Mouse (Mus musculus) forebrain, postnatal 0 days (tissue): ENCODE measurements around the gene Arntl. TPM values are rescaled to one million over a fixed set of nuclear protein-coding genes. Genes with fewer than 3 reads are reported as not detected.
A peak's percentile ranks its signal among the peaks of the same experiment; 100 is the strongest.

ENCODE experiments used
- ATAC-seq: fragments of 200-750 bp; cut with Nextera tagmentation; 2 replicates; pipeline ENCODE4 v1.8.0; 2017; ENCODE audit warnings: mild to moderate bottlenecking, moderate library complexity
- DNase-seq: peaks from one replicate; pipeline ENCODE4 v3.0.0-alpha.2; 2015
- H3K27ac ChIP-seq: fragments of 300-500 bp; sonication (generic); 2 replicates; pipeline ENCODE4 v1.5.1; 2014; ENCODE audit warnings: low read depth, mild to moderate bottlenecking, antibody characterized with exemption, low read length, moderate library complexity, mixed read lengths
- H3K27me3 ChIP-seq: fragments of 300-500 bp; sonication (generic); 2 replicates; pipeline ENCODE4 v1.6.1; 2014; ENCODE audit warnings: mild to moderate bottlenecking, low read length, mixed read lengths; ENCODE audit not compliant: insufficient read depth
- H3K36me3 ChIP-seq: fragments of 300-500 bp; sonication (generic); 2 replicates; pipeline ENCODE4 v1.6.1; 2014; ENCODE audit warnings: mild to moderate bottlenecking, moderate library complexity; ENCODE audit not compliant: insufficient read depth
- H3K4me1 ChIP-seq: fragments of 300-500 bp; sonication (generic); 2 replicates; pipeline ENCODE4 v1.6.1; 2014; ENCODE audit warnings: antibody characterized with exemption; ENCODE audit not compliant: insufficient read depth
- H3K4me2 ChIP-seq: fragments of 300-500 bp; sonication (generic); 2 replicates; pipeline ENCODE4 v1.6.1; 2014; ENCODE audit warnings: low read depth, mild to moderate bottlenecking, moderate library complexity
- H3K4me3 ChIP-seq: fragments of 300-500 bp; sonication (generic); 2 replicates; pipeline ENCODE4 v1.5.1; 2014; ENCODE audit warnings: low read depth, low read length, mixed read lengths
- H3K9ac ChIP-seq: fragments of 300-500 bp; sonication (generic); 2 replicates; pipeline ENCODE4 v1.6.1; 2014; ENCODE audit warnings: mild to moderate bottlenecking
- H3K9me3 ChIP-seq: fragments of 300-500 bp; sonication (generic); 2 replicates; pipeline ENCODE4 v1.6.1; 2016; ENCODE audit warnings: low read length
- CTCF ChIP-seq: sonication (generic); IDR thresholded peaks from 2 replicates; pipeline ENCODE4 v1.5.1; 2016; ENCODE audit warnings: antibody characterized with exemption, control low read depth, low read depth
- WGBS: fragments of 180-500 bp; shearing (Covaris S2); extraction: QIAGEN DNeasy Blood & Tissue Kit; methylation state at CpG from one replicate; pipeline ENCODE4 v1.1.7; 2014; 5-methylcytosine and 5-hydroxymethylcytosine counted together
- polyA plus RNA-seq: library from polyadenylated mRNA; unstranded; fragments of >200 nt; fragmentation: Nextera tagmentation; extraction: Ambion mirVana; gene quantifications from 2 replicates; pipeline ENCODE4 v1.2.1, GENCODE M21; 2015
- total RNA-seq: library from RNA; depleted of rRNA; stranded (reverse); fragments of >200 nt; gene quantifications from 2 replicates; pipeline ENCODE4 v1.2.3, GENCODE M21; 2014

The Arntl gene
- total and polyA plus RNA-seq, 2 experiments from 2014 or later: 20.7 to 32.4 TPM

GRCm38 (mm10) chr7:113269921-113270320 is 62.7 kb downstream of the Arntl start:
- no peaks in the 10 kb centered on the region for H3K36me3 ChIP-seq
- no peak overlapping the region for H3K4me2 ChIP-seq
- H3K4me3 ChIP-seq: no peak overlapping the region
- DNase-seq: no peak
- H3K4me1 ChIP-seq: no peaks in the 10 kb centered on the region; the same call in 1 of the 2 replicates
- TF ChIP-seq CTCF: no peak
- 0 out of 2 replicates have a peak, but pooled peaks have one; percentile 18 for ATAC-seq
- WGBS: 48% methylated on average over 3 of the region's 3 CpGs
- H3K9me3 ChIP-seq: no peaks in the 10 kb centered on the region
- H3K27me3 ChIP-seq: no peaks in the 10 kb centered on the region
- no peak overlapping the region for H3K9ac ChIP-seq
- no peak overlapping the region for H3K27ac ChIP-seq

GRCm38 (mm10) chr7:113270551-113270950 is 63.3 kb downstream of the Arntl start:
- ATAC-seq: peak; percentile 56; the same call in 1 of the 2 replicates
- 47% methylated on average over 10 of the region's 10 CpGs for WGBS

GRCm38 (mm10) chr7:113270991-113271390 is 63.7 kb downstream of the Arntl start:
- ATAC-seq (no peak), DNase-seq (no peak)
- Histone ChIP-seq H3K36me3 (no peaks in the 10 kb centered on the region), H3K9me3 (no peaks in the 10 kb centered on the region), H3K4me3 (no peak overlapping the region), H3K27me3 (no peaks in the 10 kb centered on the region), H3K4me2 (no peak overlapping the region), H3K4me1 (no peaks in the 10 kb centered on the region; the same call in 1 of the 2 replicates), H3K27ac (0 out of 2 replicates have a peak overlapping the region, but pooled peaks have one; percentile 15), H3K9ac (no peak overlapping the region)
- no peak for TF ChIP-seq CTCF
- WGBS: 72% methylated on average over 2 of the region's 2 CpGs

More at GRCm38 (mm10) chr7:113270551-113270950, 63.3 kb downstream of the Arntl start:
- no peak overlapping the region for H3K9ac ChIP-seq
- H3K4me2 ChIP-seq: no peak overlapping the region
- no peak overlapping the region for H3K4me3 ChIP-seq
- H3K27me3 ChIP-seq: no peaks in the 10 kb centered on the region
- TF ChIP-seq CTCF: no peak
- peak; percentile 47 for DNase-seq
- H3K9me3 ChIP-seq: no peaks in the 10 kb centered on the region
- no peaks in the 10 kb centered on the region; the same call in 1 of the 2 replicates for H3K4me1 ChIP-seq
- H3K36me3 ChIP-seq: no peaks in the 10 kb centered on the region
- 0 out of 2 replicates have a peak overlapping the region, but pooled peaks have one; percentile 15 for H3K27ac ChIP-seq

- DNase-seq (no peak), ATAC-seq (no peak)
- H3K9ac ChIP-seq: no peak overlapping the region
- no peak overlapping the region for H3K4me3 ChIP-seq
- H3K27ac ChIP-seq: no peak overlapping the region
- no peaks in the 10 kb centered on the region for H3K27me3 ChIP-seq
- H3K9me3 ChIP-seq: no peaks in the 10 kb centered on the region
- H3K36me3 ChIP-seq: no peaks in the 10 kb centered on the region
- no peak overlapping the region for H3K4me2 ChIP-seq
- no peak for TF ChIP-seq CTCF
- WGBS: 64% methylated on average over 5 of the region's 6 CpGs
- H3K4me1 ChIP-seq: no peaks in the 10 kb centered on the region; the same call in 1 of the 2 replicates
Measured at GRCm38 (mm10) chr7:113272338-113272997, 65.2 kb downstream of the Arntl start.

- no peak overlapping the region for H3K9ac ChIP-seq
- H3K36me3 ChIP-seq: no peaks in the 10 kb centered on the region; the same call in 1 of the 2 replicates
- DNase-seq: no peak
- ATAC-seq: peak; percentile 74
- H3K9me3 ChIP-seq: no peaks in the 10 kb centered on the region
- 52% methylated on average over 2 of the region's 2 CpGs for WGBS
- H3K4me3 ChIP-seq: no peak overlapping the region
- no peaks in the 10 kb centered on the region for H3K4me1 ChIP-seq
- H3K27ac ChIP-seq: no peak overlapping the region
- no peak overlapping the region for H3K4me2 ChIP-seq
- no peak for TF ChIP-seq CTCF
- no peaks in the 10 kb centered on the region for H3K27me3 ChIP-seq
Measured at GRCm38 (mm10) chr7:113277245-113277644, 70.0 kb downstream of the Arntl start.

- WGBS: 89% methylated on average over 4 of the region's 4 CpGs
- TF ChIP-seq CTCF: no peak
- no peaks in the 10 kb centered on the region for H3K9me3 ChIP-seq
- H3K27me3 ChIP-seq: no peaks in the 10 kb centered on the region
- ATAC-seq: no peak
- H3K4me3 ChIP-seq: no peak overlapping the region
- DNase-seq: no peak
- H3K27ac ChIP-seq: no peak overlapping the region
- no peak overlapping the region for H3K9ac ChIP-seq
- H3K4me1 ChIP-seq: no peaks in the 10 kb centered on the region
- no peak overlapping the region for H3K4me2 ChIP-seq
- H3K36me3 ChIP-seq: peaks cover 4% of the 10 kb centered on the region; the same call in 1 of the 2 replicates
Measured at GRCm38 (mm10) chr7:113278493-113278892, 71.2 kb downstream of the Arntl start.

- ATAC-seq: no peak
- no peak overlapping the region for H3K9ac ChIP-seq
- 84% methylated on average over 2 of the region's 2 CpGs for WGBS
Measured at GRCm38 (mm10) chr7:113279246-113279645, 72.0 kb downstream of the Arntl start.

More at GRCm38 (mm10) chr7:113279246-113279645, 72.0 kb downstream of the Arntl start:
- Histone ChIP-seq H3K27me3 (no peaks in the 10 kb centered on the region), H3K4me1 (no peaks in the 10 kb centered on the region), H3K9me3 (no peaks in the 10 kb centered on the region), H3K4me2 (no peak overlapping the region), H3K27ac (no peak overlapping the region), H3K36me3 (peaks cover 9% of the 10 kb centered on the region; the same call in 1 of the 2 replicates), H3K4me3 (no peak overlapping the region)
- no peak for TF ChIP-seq CTCF
- DNase-seq: no peak
